ENCODE assay signal across 8 mouse cellular contexts in genomic region chr10:127509051-127509836, GRCm38 (mm10). TPM values are rescaled to one million over a fixed set of nuclear protein-coding genes. Genes with fewer than 3 reads are reported as not detected.
DNase-seq lines count a peak whose midpoint lies in the region; ATAC-seq lines count a peak whose summit lies in the region.

No protein-coding gene starts in this region.

- peak overlapping the region; percentile 90 for H3K4me3 ChIP-seq in megakaryocyte, embryonic 14.5 days (replicated peaks)

- H3K4me1 ChIP-seq in megakaryocyte, embryonic 14.5 days, result peaks cover 63% of the 10 kb centered on the region

- H3K36me3 ChIP-seq in megakaryocyte, embryonic 14.5 days (replicated peaks; ENCODE audit: low read length), result peaks cover 10% of the 10 kb centered on the region

- peaks cover 69% of the 10 kb centered on the region for H3K27me3 ChIP-seq in megakaryocyte, embryonic 14.5 days (replicated peaks)

- DNase-seq in cerebellum, postnatal 4 days (ENCODE audit: low spot score in 2 of 2), result peak; percentile 96 to 98
- peak; percentile 87 for DNase-seq in gastrocnemius, postnatal 10 days
- peak; percentile 95 for DNase-seq in induced T-regulatory cell, adult 2 months (ENCODE audit: low read depth)
- peak; percentile 71 to 81 for DNase-seq in left cerebral cortex, adult 8-10 months (ENCODE audit: low spot score in 2 of 2)
- peak; percentile 87 to 88 for DNase-seq in right cerebral cortex, adult 2 months (ENCODE audit: low spot score in 2 of 2)
- peak; percentile 85 for DNase-seq in urinary bladder, postnatal 14 days (ENCODE audit: low spot score)

- ATAC-seq in activated CD4-positive, CD25-positive, alpha-beta regulatory T cell, adult 4 months, result peak; percentile 25

- no peaks in the 10 kb centered on the region for H3K9me3 ChIP-seq in megakaryocyte, embryonic 14.5 days

RNA-seq across cellular contexts. Expression of gene Ndufa4l2, which starts 5.5 kb away (rescaled TPM):
- polyA plus RNA-seq in activated CD4-positive, CD25-positive, alpha-beta regulatory T cell, adult 4 months (2017; shearing (Covaris generic)), result not detected
- total RNA-seq in gastrocnemius, postnatal 10 days (2021), result 10 to 100 TPM; 20.5 to 24.2 TPM
- 1 to 10 TPM; 3.8 to 5.2 (median 4.6) TPM for total RNA-seq in left cerebral cortex, adult 8-10 months (2022)
- polyA plus RNA-seq in megakaryocyte, embryonic 14.5 days (2012; ENCODE audit: insufficient read depth, low replicate concordance), result 0.23 and 5.2 TPM in 2 replicates

RNA-seq across cellular contexts. Expression of gene Stac3, which starts 7.8 kb away (rescaled TPM):
- under 1 TPM in 1 of 2 experiments, not detected in 1; 0.92 TPM for polyA plus RNA-seq in activated CD4-positive, CD25-positive, alpha-beta regulatory T cell, adult 4 months (2017; shearing (Covaris generic))
- 100 to 1,000 TPM; 272 to 307 TPM for total RNA-seq in gastrocnemius, postnatal 10 days (2021)
- total RNA-seq in left cerebral cortex, adult 8-10 months (2022), result 1 to 10 TPM; 2.3 to 4.5 (median 3.0) TPM
- polyA plus RNA-seq in megakaryocyte, embryonic 14.5 days (2012; ENCODE audit: insufficient read depth, low replicate concordance), result 3.9 TPM in 1 of 2 replicates, not detected in the other

RNA-seq across cellular contexts. Expression of gene Shmt2, which starts 13.0 kb away (rescaled TPM):
- polyA plus RNA-seq in activated CD4-positive, CD25-positive, alpha-beta regulatory T cell, adult 4 months (2017; shearing (Covaris generic)), result 10 to 100 TPM; 34.2 to 50.7 TPM
- total RNA-seq in gastrocnemius, postnatal 10 days (2021), result 10 to 100 TPM; 30.5 to 33.4 TPM
- 10 to 100 TPM; 24.4 to 33.6 (median 25.7) TPM for total RNA-seq in left cerebral cortex, adult 8-10 months (2022)
- 143 and 168 TPM in 2 replicates for polyA plus RNA-seq in megakaryocyte, embryonic 14.5 days (2012; ENCODE audit: insufficient read depth, low replicate concordance)

RNA-seq across cellular contexts. Expression of gene Nxph4, which starts 25.1 kb away (rescaled TPM):
- polyA plus RNA-seq in activated CD4-positive, CD25-positive, alpha-beta regulatory T cell, adult 4 months (2017; shearing (Covaris generic)), result not detected
- 1 to 10 TPM; 1.6 to 1.9 TPM for total RNA-seq in gastrocnemius, postnatal 10 days (2021)
- 1 to 10 TPM; 6.6 to 9.7 (median 8.4) TPM for total RNA-seq in left cerebral cortex, adult 8-10 months (2022)
- 0.32 TPM in 1 of 2 replicates, not detected in the other for polyA plus RNA-seq in megakaryocyte, embryonic 14.5 days (2012; ENCODE audit: insufficient read depth, low replicate concordance)

Comparison
In these comparisons a context has a peak if more than half of its experiments do, and no peak if none do; other contexts are left out.
1. Peak in every context shown above with its lines: DNase-seq, ATAC-seq and H3K4me3 ChIP-seq.
2. RNA of gene Stac3, which starts 7.8 kb away (total RNA-seq): 272 to 307 TPM in gastrocnemius, postnatal 10 days; 2.3 to 4.5 TPM in left cerebral cortex, adult 8-10 months; every median in the first group is over 10 times any median in the second.